Mouse (Mus musculus): Measurements from ENCODE around the gene Tfdp1.
"Not testable (repeated sequence)": the region's sequence is repeated elsewhere in the genome, so short reads cannot be mapped to it uniquely, and the experiment has no call there.

Tfdp1 gene

GRCm38 (mm10) chr8:13338255-13338860, at the start of gene Tfdp1:
Gene Tfdp1, plus strand, starts transcription at chr8:13338751.
- in situ Hi-C loops (cut with MboI; ENCODE audit: low sequenced_read_pairs), result no loop called here

DNA sequence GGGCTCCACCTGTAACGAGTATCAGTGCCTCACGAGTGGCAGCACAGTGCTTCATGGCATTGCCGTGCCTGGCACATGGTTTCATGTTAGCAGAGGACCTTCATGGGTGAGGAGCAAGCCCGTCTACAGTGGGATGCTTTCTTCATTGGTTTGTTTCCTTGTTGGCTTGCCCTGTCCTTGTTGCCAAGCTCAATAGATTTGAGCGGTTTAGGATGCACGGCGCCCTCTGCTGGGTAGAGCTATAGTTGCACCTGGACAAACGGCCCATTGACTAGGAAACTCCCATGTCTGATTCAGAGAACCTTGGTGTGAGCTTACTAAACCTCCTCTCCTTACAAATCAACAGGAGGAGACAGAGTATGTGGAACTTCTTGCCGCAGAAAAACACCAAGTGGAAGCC, 46.2 kb upstream of the Tfdp1 start:
- in situ Hi-C loops (cut with MboI; ENCODE audit: low sequenced_read_pairs), result no loop called here

DNA sequence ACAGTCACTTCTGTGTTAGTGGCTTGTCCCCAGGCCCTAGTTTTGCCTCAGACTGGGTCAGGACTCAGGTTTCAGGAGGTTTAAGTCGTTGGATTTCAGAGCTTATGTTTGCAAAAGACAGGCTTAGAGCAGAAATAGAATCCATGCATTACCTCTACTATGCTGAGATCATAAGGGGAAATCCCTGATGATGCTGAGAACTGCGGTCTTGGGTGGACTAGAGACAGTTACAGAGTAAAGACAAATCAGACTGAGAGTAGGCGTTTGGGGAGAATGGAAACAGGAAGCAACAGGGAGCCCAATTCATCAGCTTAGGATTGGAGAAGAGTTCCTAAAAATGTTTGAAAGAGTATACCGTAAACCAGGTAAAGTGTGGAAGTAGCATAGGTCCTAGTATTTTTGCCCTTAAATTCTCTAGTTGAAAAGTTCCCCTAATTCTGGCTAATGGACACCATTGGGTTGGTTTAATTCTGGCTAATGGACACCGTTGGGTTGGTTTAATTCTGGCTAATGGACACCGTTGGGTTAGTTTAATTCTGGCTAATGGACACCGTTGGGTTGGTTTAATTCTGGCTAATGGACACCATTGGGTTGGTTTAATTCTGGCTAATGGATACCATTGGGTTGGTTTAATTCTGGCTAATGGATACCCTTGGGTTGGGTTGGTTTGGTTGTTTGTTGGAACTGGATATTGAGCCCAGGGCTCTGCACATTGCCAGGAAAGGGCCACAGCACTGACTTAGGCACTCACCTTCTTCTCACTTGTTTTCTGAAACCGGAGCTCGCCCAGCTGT, 44.7 kb upstream of the Tfdp1 start:
- in situ Hi-C loops (cut with MboI; ENCODE audit: low sequenced_read_pairs), result no loop called here

DNA sequence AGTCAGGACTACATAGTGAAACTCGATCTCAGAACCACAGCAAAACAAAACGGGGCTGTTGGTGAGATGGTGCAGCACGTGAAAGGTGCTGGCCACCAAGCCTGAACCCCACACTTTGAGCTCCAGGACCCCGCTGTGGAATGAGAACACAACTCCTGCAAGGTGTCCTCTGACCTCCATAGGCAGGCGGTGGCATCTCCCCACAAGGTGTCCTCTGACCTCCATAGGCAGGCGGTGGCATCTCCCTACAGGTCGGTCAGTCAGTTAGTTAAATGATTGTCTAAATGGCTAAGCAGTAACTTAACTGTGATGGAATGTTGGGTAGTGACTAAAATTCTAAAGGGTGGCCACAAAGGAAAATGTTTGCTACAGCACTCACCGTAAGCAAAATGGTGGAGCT, 39.0 kb upstream of the Tfdp1 start:
- in situ Hi-C loops (cut with MboI; ENCODE audit: low sequenced_read_pairs), result no loop called here

DNA sequence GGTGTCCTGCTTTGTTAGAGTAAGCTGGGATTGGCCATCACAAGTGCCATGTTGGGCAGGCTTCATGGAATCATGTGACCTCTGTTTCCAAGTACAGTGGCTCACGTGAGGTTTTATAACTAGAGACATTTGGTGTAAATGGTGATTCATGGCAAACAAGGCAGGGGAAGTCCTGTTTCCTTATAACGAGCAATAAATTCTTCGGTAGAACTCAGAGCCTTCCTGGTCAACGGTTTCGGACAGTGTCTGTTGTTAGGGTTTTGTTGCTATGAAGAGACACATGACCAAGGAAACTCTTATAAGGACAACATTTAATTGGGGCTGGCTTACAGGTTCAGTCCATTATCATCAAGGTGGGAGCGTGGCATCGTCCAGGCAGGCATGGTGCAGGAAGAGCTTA, 37.5 kb upstream of the Tfdp1 start:
- in situ Hi-C loops (cut with MboI; ENCODE audit: low sequenced_read_pairs), result no loop called here

GRCm38 (mm10) chr8:13305459-13305858, 33.1 kb upstream of the Tfdp1 start:
- in situ Hi-C loops (cut with MboI; ENCODE audit: low sequenced_read_pairs), result no loop called here

DNA sequence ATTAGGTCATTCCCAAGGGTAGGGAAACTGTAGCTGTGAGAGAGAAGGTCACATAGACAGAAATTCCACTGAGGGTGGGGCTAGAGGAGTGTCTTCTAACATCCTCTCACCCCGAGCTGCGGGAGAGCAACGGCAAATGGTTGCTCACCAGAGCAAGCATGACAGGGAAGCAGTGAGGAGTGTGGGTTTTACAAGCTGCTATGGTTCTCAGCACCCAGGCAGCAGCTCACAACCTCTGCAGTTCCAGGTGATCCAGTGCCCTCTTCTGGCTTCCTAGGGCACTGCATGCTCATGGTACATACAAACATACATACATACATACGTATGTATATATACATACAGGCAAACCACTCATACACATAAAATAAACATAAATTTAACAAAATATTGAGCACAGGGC, 32.7 kb upstream of the Tfdp1 start:
- in situ Hi-C loops (cut with MboI; ENCODE audit: low sequenced_read_pairs), result no loop called here

GRCm38 (mm10) chr8:13306309-13306909, 32.1 kb upstream of the Tfdp1 start:
- in situ Hi-C loops (cut with MboI; ENCODE audit: low sequenced_read_pairs), result no loop called here

DNA sequence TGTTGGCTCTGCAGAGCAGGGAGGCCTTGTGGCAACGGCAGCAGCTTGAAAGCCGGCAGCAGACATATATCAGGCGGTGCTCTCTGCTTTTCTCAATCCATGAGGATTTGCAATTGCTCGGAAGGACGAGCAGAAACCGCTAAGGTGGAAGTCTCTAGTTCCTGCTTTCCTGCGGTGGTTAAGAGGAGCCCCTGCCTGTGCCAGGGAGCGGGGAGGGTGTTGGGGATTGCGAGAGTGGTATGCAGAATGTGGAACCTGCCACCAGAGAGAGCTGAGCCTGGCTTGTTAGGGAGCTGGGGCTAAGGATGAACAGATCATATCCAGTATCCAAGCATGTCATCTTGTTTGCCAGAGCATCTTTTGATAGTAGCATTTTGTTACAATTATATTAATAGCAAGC, 31.6 kb upstream of the Tfdp1 start:
- in situ Hi-C loops (cut with MboI; ENCODE audit: low sequenced_read_pairs), result no loop called here

DNA sequence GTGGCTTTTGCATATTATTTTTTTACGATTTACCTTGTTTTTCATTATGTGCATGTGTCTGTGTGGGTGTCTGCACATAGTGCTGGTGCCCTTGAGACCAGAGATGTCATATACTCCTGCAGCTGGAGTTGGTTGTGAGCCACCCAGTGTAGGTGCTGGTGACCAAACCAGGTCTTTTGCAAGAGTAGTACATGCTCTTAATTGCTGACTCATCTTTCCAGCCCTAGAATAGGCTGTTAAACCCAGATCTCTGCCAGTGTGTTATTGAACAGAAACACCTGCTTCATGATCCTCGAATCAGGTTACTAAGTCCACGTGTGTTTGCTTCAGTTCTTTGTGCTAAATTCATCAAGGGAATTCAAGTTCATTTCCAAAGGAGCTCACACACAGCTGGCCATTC, 23.6 kb upstream of the Tfdp1 start:
- in situ Hi-C loops (cut with MboI; ENCODE audit: low sequenced_read_pairs), result no loop called here

DNA sequence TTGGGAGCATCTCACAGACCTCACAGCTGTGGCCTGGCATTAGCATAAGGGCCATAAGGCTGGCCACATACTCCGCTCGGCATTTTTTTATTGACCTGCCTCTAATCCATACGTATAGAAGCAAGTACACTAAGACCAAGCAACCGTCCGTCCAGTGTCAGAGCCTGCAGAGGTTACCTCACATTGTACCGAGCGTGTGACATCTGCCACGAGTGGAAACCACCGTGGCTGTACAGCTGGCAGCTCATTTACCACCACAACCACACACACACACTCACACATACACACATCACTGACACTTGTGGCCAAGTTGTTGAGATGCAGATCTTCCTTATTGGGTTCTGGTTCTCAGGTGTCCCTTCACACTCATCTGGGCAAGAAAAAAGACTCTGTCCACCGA, 21.9 kb upstream of the Tfdp1 start:
- in situ Hi-C loops (cut with MboI; ENCODE audit: low sequenced_read_pairs), result no loop called here

DNA sequence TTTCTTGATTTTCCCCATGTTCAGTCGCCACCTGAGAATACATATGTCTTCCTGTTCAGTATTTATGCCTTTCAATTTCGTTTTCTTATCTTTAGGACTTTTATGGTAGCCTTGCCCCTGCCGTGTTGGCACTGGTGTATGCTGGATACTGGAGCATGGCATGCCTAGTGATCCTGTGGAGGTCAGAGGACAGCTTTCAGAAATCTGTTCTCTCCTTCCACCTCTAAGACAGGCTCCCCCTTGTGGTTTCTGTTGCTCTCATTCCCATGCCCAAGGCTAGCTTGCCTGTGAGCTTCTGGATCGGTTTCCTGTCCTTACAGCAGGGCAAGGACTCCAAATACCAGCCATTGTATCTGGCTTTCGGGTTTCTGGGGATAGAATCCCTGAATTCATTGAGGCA, 12.0 kb upstream of the Tfdp1 start:
- in situ Hi-C loops (cut with MboI; ENCODE audit: low sequenced_read_pairs), result no loop called here

DNA sequence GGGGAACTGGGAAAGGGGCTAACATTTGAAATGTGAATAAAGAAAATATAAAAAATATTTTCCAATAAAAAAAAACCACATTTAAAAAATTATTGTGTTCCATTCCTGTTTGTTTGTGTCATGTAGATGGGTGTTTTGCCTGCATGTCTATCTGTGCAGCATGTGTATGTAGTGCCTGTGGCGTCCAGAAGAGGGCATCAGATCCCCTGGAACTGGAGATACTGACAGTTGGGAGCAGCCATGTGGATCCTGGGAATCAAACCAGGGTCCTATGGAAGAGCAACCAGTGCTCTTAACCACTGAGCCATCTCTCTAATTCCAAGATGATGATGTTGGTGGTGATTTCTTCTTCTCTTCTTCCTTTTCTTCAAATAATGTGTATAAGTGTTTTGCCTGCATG, 3.9 kb upstream of the Tfdp1 start:
- in situ Hi-C loops (cut with MboI; ENCODE audit: low sequenced_read_pairs), result no loop called here

GRCm38 (mm10) chr8:13337245-13337644, 1.3 kb upstream of the Tfdp1 start:
- in situ Hi-C loops (cut with MboI; ENCODE audit: low sequenced_read_pairs), result not testable (repeated sequence)

DNA sequence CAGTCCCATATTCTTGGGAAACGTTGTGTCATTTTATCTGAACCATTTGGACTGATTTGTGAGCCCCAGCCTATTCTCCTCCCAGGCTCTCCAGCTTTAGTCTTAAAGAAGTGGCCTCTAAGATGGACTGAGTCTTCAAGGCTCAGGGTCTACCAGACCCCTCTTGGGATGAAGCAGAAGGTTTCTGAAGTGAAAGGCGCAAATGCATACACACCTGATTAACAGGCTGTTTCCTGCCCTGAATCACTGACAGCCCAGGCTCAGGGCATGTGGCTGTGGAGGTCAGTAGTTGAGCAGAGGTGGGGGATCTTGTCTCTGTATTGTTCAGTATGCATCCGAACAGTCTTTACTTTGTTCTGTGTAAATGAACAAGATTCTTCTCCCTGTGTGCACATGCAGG, 873 bp upstream of the Tfdp1 start:
- in situ Hi-C loops (cut with MboI; ENCODE audit: low sequenced_read_pairs), result no loop called here

GRCm38 (mm10) chr8:13338901-13339645, 522 bp downstream of the Tfdp1 start:
- in situ Hi-C loops (cut with MboI; ENCODE audit: low sequenced_read_pairs), result no loop called here

DNA sequence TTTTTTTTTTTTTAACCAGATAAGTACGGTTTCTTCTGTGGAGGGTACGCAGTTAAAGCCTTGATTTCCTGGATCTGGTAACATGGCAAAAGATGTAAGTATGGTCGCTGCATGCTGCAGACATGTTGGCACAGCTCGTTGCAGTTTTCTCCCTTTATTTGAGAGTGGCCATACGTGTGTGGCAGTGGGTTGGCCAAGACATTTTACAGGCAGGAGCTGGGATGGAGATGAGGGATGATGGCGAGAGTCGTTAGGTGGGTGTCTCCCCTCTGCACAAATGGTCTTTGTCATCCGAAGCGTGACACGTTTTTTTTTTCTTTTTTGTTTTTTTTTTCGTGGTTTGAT, 1.1 kb downstream of the Tfdp1 start:
- in situ Hi-C loops (cut with MboI; ENCODE audit: low sequenced_read_pairs), result no loop called here

DNA sequence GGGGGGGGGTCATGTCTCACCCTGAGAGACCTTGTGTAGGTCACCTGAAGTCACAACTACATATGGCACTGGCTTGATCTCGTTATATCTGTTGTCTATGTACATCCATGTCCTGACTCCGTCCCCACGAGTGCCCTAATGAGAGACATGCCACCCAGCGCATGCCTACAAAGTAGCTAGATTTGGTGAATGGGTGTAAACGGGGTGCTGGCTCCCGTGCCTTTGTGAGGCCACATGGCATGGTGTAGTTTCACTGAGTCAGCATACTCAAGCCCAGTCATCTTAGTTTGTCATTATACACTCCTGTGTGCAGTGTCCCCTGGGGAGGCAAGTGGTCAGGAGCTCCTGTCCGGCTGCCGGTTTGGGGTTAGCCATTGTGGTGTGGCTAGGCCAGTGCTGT, 2.1 kb downstream of the Tfdp1 start:
- in situ Hi-C loops (cut with MboI; ENCODE audit: low sequenced_read_pairs), result no loop called here

DNA sequence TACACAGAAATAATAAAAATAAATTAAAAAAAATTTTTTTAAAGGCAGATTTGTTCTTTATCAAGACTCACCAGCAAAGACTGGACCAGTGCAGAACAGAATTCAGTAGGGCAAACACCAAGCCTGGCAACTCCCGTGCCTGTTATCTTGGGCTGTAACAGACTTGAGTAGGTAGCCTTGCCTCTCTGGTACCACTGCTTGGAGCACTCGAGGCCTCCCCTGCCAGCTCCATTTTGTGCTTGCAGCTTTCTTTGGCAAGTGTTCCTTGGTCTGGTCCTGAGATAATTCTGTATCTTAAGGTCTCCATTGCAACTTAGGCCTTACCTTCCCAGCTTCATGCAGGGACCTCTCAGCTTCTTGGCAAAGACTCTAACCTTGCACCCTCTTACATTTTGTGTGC, 3.8 kb downstream of the Tfdp1 start:
- in situ Hi-C loops (cut with MboI; ENCODE audit: low sequenced_read_pairs), result no loop called here

GRCm38 (mm10) chr8:13343134-13343533, 4.6 kb downstream of the Tfdp1 start:
- in situ Hi-C loops (cut with MboI; ENCODE audit: low sequenced_read_pairs), result no loop called here

- in situ Hi-C loops (cut with MboI; ENCODE audit: low sequenced_read_pairs), result no loop called here
Measured at GRCm38 (mm10) chr8:13350052-13350451, 11.5 kb downstream of the Tfdp1 start.

GRCm38 (mm10) chr8:13351593-13351992, 13.0 kb downstream of the Tfdp1 start:
- in situ Hi-C loops (cut with MboI; ENCODE audit: low sequenced_read_pairs), result no loop called here

Data from CH12F3 (cell line).